Mouse (Mus musculus) stomach, embryonic 15.5 days (tissue): ENCODE measurements around the gene Acsl3. TPM values are rescaled to one million over a fixed set of nuclear protein-coding genes. Genes with fewer than 3 reads are reported as not detected.

Experiments
- ATAC-seq: fragments of 200-750 bp; cut with Nextera tagmentation; 2 replicates; pipeline ENCODE4 v1.8.0; 2017; ENCODE audit warnings: low read depth, moderate number of reproducible peaks, moderate TSS enrichment; ENCODE audit not compliant: insufficient read depth, low FRiP score
- H3K27ac ChIP-seq: fragments of 300-500 bp; sonication (generic); 2 replicates; pipeline ENCODE4 v1.5.1; 2015; ENCODE audit warnings: mild to moderate bottlenecking, inconsistent platforms
- H3K27me3 ChIP-seq: fragments of 300-500 bp; sonication (generic); replicated peaks from 2 replicates; pipeline ENCODE4 v1.6.1; 2015; ENCODE audit warnings: inconsistent platforms
- H3K36me3 ChIP-seq: fragments of 300-500 bp; sonication (generic); 2 replicates; pipeline ENCODE4 v1.6.1; 2015; ENCODE audit warnings: inconsistent platforms
- H3K4me1 ChIP-seq: fragments of 300-500 bp; sonication (generic); 2 replicates; pipeline ENCODE4 v1.6.1; 2015; ENCODE audit warnings: inconsistent platforms
- H3K4me2 ChIP-seq: fragments of 300-500 bp; sonication (generic); 2 replicates; pipeline ENCODE4 v1.6.1; 2015; ENCODE audit warnings: mild to moderate bottlenecking, inconsistent platforms
- H3K4me3 ChIP-seq: fragments of 300-500 bp; sonication (generic); replicated peaks from 2 replicates; pipeline ENCODE4 v1.5.1; 2015; ENCODE audit warnings: inconsistent platforms
- H3K9ac ChIP-seq: fragments of 300-500 bp; sonication (generic); 2 replicates; pipeline ENCODE4 v1.6.1; 2015; ENCODE audit warnings: inconsistent platforms
- H3K9me3 ChIP-seq: fragments of 300-500 bp; sonication (generic); 2 replicates; pipeline ENCODE4 v1.6.1; 2016; ENCODE audit warnings: inconsistent platforms
- WGBS: fragments of 180-500 bp; shearing (Covaris S2); methylation state at CpG from one replicate; pipeline ENCODE4 v1.1.7; 2015; 5-methylcytosine and 5-hydroxymethylcytosine counted together
- polyA plus RNA-seq: library from polyadenylated mRNA; unstranded; fragments of >200 nt; fragmentation: Nextera tagmentation; extraction: Ambion mirVana; gene quantifications from 2 replicates; pipeline ENCODE4 v1.2.1, GENCODE M21; 2015

The Acsl3 gene
- 61.0 and 61.9 TPM in 2 replicates for polyA plus RNA-seq

DNA sequence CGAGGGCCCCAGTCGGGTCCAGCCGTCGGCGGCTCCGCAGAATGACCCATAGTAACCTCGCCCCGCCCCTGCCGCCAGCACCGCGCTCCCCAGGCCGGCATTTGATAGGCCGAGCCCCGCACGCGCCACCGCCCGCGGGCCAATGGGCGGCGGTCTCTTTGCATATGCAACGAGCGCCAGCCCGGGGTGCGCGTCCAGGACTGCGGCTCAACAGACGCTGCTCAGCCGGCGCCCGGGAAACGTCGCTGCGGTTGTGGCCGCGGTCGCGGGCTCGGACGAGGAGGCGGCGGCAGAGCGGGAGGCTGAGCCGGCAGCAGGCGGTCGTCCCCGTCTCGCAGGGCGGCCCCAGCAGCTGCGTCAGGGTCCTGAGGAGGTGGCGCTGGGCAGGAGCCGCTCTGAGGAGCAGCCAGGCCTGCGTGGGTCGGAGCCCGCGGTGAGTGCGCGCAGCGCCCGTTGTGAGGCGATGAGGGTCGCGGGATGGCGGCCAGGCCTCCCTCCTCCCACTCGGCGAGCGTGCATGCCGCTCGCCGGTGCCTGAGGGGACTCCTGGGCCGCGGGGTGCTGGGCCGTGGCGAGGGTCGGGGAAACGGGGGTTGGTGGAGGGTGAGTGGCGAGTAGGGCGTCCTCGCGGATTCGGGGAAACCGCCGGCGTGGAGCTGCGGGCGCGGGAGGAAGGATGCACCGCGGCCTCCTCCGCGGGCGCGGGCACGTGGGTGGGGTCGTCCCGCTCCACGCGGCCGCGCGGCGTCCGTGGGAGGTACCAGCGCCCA, at the start of gene Acsl3, which contains the start of gene Utp14b:
Acsl3 (plus strand) TSS at position 155 of the 770 bp plus-strand sequence.
Utp14b (plus strand) TSS at position 368 of the 770 bp plus-strand sequence.
- peak; percentile 99 for ATAC-seq
- Histone ChIP-seq H3K4me1 (peaks cover 21% of the 10 kb centered on the region), H3K4me2 (peak within 1 kb of the TSS; percentile 75), H3K4me3 (peak within 1 kb of the TSS; percentile 96), H3K9ac (peak within 1 kb of the TSS; percentile 96), H3K27ac (peak within 1 kb of the TSS; percentile 95), H3K27me3 (no peaks in the 10 kb centered on the region), H3K9me3 (no peaks in the 10 kb centered on the region), H3K36me3 (no peaks in the 10 kb centered on the region)
- WGBS, result under 1% methylated on average over 95 of the region's 104 CpGs

DNA sequence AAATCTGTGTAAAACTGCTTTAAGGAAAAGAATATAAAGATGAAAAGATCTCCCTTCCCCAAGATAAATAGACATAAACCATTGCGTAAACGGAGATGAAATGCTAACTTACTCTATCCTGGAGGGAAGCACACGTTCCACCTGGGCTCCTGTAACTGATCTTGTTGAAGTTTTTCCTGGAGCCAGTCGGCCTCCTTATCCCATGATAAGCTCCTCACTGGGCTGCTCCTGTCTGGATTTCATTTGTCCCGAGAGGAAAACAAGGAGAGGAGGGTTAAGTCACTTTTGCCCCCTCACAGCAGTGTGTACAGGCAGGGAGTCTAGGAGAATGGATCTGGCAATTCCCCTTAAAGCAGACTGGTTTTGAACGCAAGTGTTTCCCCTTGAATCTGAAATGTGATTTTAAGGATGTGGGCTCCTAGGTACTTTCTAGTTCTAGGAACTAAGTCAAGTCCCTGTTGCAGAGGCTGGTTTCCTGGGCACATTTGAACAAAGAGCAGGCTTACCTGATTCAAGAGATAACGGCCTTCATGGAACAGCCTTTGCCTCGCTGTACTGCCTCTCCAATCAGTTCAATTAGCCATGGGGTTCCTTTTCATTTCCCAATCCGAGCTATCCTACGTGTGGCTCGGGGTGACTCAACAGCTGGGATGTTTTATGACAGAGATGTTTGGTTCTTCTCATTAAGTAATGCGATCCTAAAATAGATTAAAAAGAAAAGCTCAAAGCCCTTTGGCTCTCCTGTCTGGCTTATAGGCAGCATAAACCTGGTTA, 48.3 kb upstream of the Acsl3 start:
- WGBS, result 28% methylated on average over 12 of the region's 12 CpGs
- H3K9ac ChIP-seq, result no peak overlapping the region
- ATAC-seq, result no peak
- H3K36me3 ChIP-seq, result no peaks in the 10 kb centered on the region
- H3K27ac ChIP-seq, result no peak overlapping the region
- no peaks in the 10 kb centered on the region for H3K27me3 ChIP-seq
- H3K9me3 ChIP-seq, result no peaks in the 10 kb centered on the region
- H3K4me1 ChIP-seq, result peaks cover 5% of the 10 kb centered on the region; the same call in 1 of the 2 replicates
- H3K4me2 ChIP-seq, result no peak overlapping the region
- no peak overlapping the region for H3K4me3 ChIP-seq

DNA sequence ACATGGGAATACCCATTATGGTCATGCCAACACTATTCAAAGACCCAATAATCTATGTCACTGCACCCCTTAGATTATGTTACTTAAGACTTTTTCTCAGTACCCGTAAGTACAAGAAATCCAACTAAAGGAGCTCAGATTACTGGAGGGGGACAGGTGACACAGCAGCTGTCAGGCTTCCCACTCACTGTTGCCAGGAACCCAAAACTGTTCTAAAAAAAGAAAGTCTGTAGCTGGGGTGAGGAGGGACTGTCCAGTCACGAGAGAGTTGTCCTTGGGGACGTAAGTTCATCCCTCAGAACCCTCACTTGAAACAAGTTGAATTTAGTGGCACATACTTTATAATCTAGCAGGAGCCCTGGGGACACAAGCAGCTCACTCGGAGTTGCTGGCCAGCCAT, 46.6 kb upstream of the Acsl3 start:
- no peak for ATAC-seq
- no peak overlapping the region for H3K27ac ChIP-seq
- H3K4me2 ChIP-seq, result no peak overlapping the region
- H3K9me3 ChIP-seq, result no peaks in the 10 kb centered on the region
- WGBS, result 80% methylated on average over 4 of the region's 4 CpGs
- H3K9ac ChIP-seq, result no peak overlapping the region
- H3K4me1 ChIP-seq, result peaks cover 5% of the 10 kb centered on the region; the same call in 1 of the 2 replicates
- H3K36me3 ChIP-seq, result no peaks in the 10 kb centered on the region
- no peaks in the 10 kb centered on the region for H3K27me3 ChIP-seq
- no peak overlapping the region for H3K4me3 ChIP-seq

DNA sequence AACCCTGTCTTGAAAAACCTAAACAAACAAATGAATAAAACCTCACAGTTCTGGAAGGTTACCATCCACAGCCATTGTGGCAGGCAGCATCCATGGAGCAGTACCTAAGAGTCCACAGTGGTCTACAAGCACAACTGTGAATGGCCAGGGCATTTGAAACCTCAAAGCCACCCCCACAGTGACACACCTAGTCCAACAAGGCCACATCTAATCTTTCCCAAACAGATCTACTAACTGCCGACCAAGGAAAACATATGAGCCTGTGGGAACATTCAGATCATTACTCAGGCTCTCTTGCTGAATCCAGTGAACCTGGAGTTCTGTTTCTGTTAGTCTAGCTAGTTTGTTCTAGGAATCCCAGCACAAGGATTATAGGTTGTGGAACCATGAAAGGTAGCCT, 44.7 kb upstream of the Acsl3 start:
- H3K36me3 ChIP-seq, result no peaks in the 10 kb centered on the region
- WGBS, result 63% methylated on average over 1 of the region's 1 CpGs
- H3K27me3 ChIP-seq, result no peaks in the 10 kb centered on the region
- H3K4me2 ChIP-seq, result no peak overlapping the region
- no peak for ATAC-seq
- no peak overlapping the region for H3K4me3 ChIP-seq
- peaks cover 5% of the 10 kb centered on the region; the same call in 1 of the 2 replicates for H3K4me1 ChIP-seq
- H3K27ac ChIP-seq, result no peak overlapping the region
- H3K9ac ChIP-seq, result no peak overlapping the region
- no peaks in the 10 kb centered on the region for H3K9me3 ChIP-seq

DNA sequence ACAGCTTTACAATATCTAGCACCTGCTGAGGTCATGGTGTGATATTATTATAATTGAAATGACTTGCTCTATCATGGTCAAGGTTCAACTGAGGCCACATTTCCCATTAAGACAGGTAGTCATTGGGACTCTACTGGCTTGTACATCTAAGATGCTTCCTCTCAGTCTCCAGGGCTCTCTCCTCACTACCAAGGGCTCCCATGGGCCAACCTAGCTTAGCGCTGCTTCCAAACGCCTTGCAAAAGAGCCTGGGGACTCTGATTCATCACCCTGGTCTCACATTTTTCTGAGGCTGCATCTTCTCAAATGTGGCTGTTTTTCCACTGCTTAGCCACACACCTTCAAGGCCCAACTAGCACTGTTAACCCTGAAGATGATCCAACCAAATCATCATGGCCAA, 33.3 kb upstream of the Acsl3 start:
- Histone ChIP-seq H3K4me3 (no peak overlapping the region), H3K36me3 (no peaks in the 10 kb centered on the region), H3K4me1 (no peaks in the 10 kb centered on the region), H3K9me3 (no peaks in the 10 kb centered on the region), H3K4me2 (no peak overlapping the region), H3K27ac (no peak overlapping the region), H3K27me3 (no peaks in the 10 kb centered on the region), H3K9ac (no peak overlapping the region)
- ATAC-seq, result no peak
- WGBS, result 93% methylated on average over 2 of the region's 2 CpGs

DNA sequence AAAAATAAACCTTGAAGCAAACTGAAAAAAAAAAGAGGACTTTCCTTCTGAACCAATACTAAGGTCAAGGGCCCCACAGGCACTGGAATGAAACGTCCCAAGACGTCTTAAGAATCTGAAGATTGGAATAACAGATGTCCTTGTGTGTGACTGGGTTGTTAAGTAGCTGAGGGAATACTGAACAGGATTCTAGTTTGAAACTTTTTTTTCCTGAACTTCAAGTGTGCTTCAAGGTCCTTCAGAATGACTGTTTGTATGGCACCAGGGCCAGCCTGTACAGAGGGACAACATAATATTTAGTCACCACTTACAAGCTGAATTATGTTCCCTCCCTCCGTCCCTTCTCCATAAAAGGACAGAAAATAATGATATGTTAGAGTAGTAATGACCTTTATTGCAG, 23.1 kb upstream of the Acsl3 start:
- 71% methylated on average over 3 of the region's 3 CpGs for WGBS
- no peak for ATAC-seq

DNA sequence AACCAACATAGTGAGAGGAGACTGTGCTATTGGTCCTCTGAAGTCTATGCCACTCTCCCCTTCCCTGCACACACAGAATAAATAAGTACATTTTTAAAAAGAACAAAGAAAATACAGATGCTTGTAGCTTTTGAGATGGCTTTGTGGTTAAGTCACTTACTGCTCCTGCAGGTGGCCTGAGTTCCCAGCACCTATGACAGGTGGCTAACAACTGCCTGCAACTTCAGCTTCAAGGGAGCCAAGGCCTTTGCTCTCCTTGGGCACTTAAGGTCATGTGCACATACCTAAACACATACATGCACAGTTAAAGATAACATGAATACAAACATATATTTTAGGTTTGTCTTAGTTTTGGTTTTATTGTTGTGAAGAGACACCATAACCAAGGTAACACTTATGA, 16.8 kb upstream of the Acsl3 start:
- Histone ChIP-seq H3K27ac (no peak overlapping the region), H3K9ac (no peak overlapping the region), H3K27me3 (no peaks in the 10 kb centered on the region), H3K4me2 (no peak overlapping the region), H3K4me3 (no peak overlapping the region), H3K36me3 (no peaks in the 10 kb centered on the region), H3K9me3 (no peaks in the 10 kb centered on the region), H3K4me1 (no peaks in the 10 kb centered on the region)
- no peak for ATAC-seq

More for the DNA sequence above, 23.1 kb upstream of the Acsl3 start:
- no peaks in the 10 kb centered on the region for H3K4me1 ChIP-seq
- H3K27ac ChIP-seq, result no peak overlapping the region
- H3K36me3 ChIP-seq, result no peaks in the 10 kb centered on the region
- no peak overlapping the region for H3K9ac ChIP-seq
- H3K27me3 ChIP-seq, result no peaks in the 10 kb centered on the region
- no peak overlapping the region for H3K4me3 ChIP-seq
- H3K4me2 ChIP-seq, result no peak overlapping the region
- no peaks in the 10 kb centered on the region for H3K9me3 ChIP-seq

DNA sequence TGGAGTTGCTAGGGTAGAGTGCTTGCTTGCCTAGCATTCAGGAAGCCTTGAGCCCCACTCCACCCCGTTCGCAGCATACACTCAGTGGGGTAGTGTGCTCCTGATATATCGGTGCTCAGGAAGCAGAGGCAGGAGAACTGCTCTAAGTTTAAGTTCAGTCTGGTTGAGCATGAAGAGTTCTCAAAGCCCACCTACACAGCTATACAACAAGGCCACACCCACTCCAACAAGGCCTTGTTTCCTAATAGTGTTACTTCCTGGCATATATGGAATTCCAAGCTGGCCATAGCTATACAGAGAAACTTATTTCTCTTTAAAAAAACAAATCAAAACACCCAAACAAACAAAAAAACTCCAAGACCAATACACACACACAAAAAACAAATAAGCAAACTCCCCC, 15.8 kb upstream of the Acsl3 start:
- Histone ChIP-seq H3K9me3 (no peaks in the 10 kb centered on the region), H3K4me3 (no peak overlapping the region), H3K4me2 (no peak overlapping the region), H3K4me1 (no peaks in the 10 kb centered on the region), H3K36me3 (no peaks in the 10 kb centered on the region), H3K27me3 (no peaks in the 10 kb centered on the region), H3K27ac (no peak overlapping the region), H3K9ac (no peak overlapping the region)
- WGBS, result 96% methylated on average over 3 of the region's 3 CpGs
- no peak for ATAC-seq

DNA sequence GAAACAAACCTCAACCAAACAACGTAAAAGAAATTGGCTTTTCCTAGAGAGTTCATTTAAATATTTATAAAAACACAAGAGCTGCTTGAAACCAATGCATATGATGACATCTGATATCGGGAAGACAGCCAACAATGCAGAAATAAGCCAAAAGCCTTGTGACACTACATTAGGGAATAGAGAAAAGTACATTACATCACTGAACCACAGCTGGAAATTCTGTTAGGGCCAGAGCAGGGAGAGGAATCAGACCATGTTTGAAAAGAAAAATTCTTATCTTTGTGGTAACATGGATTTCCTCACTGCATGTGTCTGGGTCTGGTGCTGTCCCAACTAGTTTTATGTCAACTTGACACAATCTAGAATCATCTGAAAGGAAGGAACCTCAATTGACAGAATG, 15.4 kb upstream of the Acsl3 start:
- no peaks in the 10 kb centered on the region for H3K9me3 ChIP-seq
- H3K4me2 ChIP-seq, result no peak overlapping the region
- no peaks in the 10 kb centered on the region for H3K36me3 ChIP-seq
- H3K4me1 ChIP-seq, result no peaks in the 10 kb centered on the region
- H3K9ac ChIP-seq, result no peak overlapping the region
- no peak overlapping the region for H3K27ac ChIP-seq
- no peaks in the 10 kb centered on the region for H3K27me3 ChIP-seq
- no peak for ATAC-seq
- WGBS, result 55% methylated on average over 2 of the region's 2 CpGs
- no peak overlapping the region for H3K4me3 ChIP-seq

DNA sequence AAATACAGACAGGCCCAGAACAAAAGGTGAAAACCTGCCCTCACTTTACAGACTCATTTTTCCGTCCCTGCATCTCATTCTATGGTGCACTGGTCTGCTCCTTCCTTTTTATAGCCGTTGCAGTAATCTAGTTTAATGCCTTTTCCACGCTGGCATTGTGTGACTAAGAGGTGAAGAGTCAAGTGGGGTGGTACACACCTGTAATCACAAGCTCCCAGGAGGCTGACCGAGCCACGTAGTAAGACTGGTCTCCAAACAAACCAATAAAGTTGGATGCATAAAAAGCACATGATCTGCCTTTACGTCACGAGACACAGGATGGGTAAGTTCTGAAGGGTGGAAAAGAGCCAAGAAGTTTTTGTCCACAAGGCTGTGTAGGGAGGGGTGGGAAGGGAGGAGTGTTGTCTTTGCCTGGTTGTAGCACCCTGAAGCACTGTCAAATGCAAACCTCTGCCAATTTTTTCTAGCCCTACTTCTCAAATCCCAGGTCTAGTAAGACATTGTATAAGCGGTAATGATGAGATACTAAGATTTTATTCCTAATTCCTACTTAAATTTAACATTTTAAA, 10.2 kb upstream of the Acsl3 start:
- H3K4me1 ChIP-seq, result no peaks in the 10 kb centered on the region
- 43% methylated on average over 8 of the region's 8 CpGs for WGBS
- H3K9ac ChIP-seq, result no peak overlapping the region
- no peaks in the 10 kb centered on the region for H3K27me3 ChIP-seq
- no peak for ATAC-seq
- no peak overlapping the region for H3K27ac ChIP-seq
- no peaks in the 10 kb centered on the region for H3K36me3 ChIP-seq
- H3K4me3 ChIP-seq, result no peak overlapping the region
- no peaks in the 10 kb centered on the region for H3K9me3 ChIP-seq
- no peak overlapping the region for H3K4me2 ChIP-seq

DNA sequence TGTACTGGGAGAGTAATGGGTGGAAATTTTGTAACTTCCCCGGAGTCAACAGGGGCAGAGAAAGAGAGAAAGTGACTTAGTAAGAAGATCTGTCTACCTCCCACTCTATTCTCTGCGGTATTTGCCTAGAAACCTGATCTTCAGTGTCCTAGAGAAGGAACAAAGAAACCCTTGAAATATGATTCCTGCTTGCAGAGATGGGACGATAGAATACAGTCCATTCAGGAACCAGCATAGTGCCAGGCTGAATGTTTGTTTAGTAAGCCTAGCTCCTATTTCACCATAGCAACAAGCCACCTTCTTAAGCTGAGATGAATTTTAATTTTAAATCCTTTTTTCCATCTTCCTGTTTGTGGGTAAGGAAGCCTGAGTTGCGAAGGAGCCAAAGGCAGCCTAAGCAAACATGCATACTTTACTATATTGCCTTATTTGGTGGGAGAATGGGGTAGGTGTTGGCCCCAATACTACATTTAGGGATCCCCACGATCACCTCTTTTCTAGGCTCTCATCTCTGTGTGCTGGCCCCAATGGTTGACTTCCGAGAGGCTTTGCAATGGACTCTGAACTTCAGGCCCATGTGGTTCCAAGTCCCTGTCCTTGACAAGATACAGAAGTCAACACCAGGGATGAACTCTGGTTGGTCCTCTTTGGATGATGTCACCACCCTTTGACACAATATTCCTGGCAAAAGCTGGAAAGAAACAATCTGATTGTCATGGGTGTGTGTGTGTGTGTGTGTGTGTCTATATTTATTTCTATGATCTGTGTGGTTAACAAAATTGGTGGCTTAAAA, 8.2 kb upstream of the Acsl3 start:
- H3K4me1 ChIP-seq, result no peaks in the 10 kb centered on the region
- H3K4me3 ChIP-seq, result no peak overlapping the region
- no peaks in the 10 kb centered on the region for H3K36me3 ChIP-seq
- H3K27me3 ChIP-seq, result no peaks in the 10 kb centered on the region
- no peak overlapping the region for H3K9ac ChIP-seq
- H3K4me2 ChIP-seq, result no peak overlapping the region
- 44% methylated on average over 6 of the region's 6 CpGs for WGBS
- peak; percentile 27; the same call in 1 of the 2 replicates for ATAC-seq
- no peak overlapping the region for H3K27ac ChIP-seq
- no peaks in the 10 kb centered on the region for H3K9me3 ChIP-seq
